Mouse (Mus musculus): Measurements from ENCODE around the gene Rxrb.

GRCm38 (mm10) chr17:34024317-34024821 lies 7.2 kb upstream of the Rxrb start, which contains the start of gene Ring1:
- TF ChIP-seq CTCF (IDR thresholded peaks at IDR 0.05; ENCODE audit: low read depth) (no peak), EP300 (IDR thresholded peaks at IDR 0.05; ENCODE audit: low read depth) (no peak)

Data from liver, embryonic 14.5 days (tissue).